Mouse (Mus musculus) activated CD4-positive, CD25-positive, alpha-beta regulatory T cell, adult 9 weeks (primary cell): Measurements from ENCODE around the gene Erbin. TPM values are rescaled to one million over a fixed set of nuclear protein-coding genes. Genes with fewer than 3 reads are reported as not detected.

Experiments used
- polyA plus RNA-seq: library from polyadenylated mRNA; unstranded; fragments of 100-300 nt; shearing (Covaris generic); gene quantifications from one replicate; pipeline ENCODE4 v1.2.1, GENCODE M21; 2017

The Erbin gene
- polyA plus RNA-seq: 62.5 TPM

GRCm38 (mm10) chr13:103920261-103920932 is at the start of gene Erbin:
Gene Erbin, minus strand, starts transcription at chr13:103920514.

GRCm38 (mm10) chr13:103774119-103774757 is 146.1 kb downstream of the Erbin start, which contains the start of gene Srek1:
Gene Srek1, minus strand, starts transcription at chr13:103774608.

Other genes starting within 250 kb of the Erbin start
- gene Srek1, start 145.9 kb downstream of the Erbin start, polyA plus RNA-seq: 58.6 TPM
- 12.1 TPM for gene Nln, start 189.1 kb upstream of the Erbin start, polyA plus RNA-seq
- gene Sgtb, start 189.2 kb upstream of the Erbin start, polyA plus RNA-seq: 0.35 TPM